Mouse (Mus musculus): ENCODE data around the gene Samd1. TPM values are rescaled to one million over a fixed set of nuclear protein-coding genes. Genes with fewer than 3 reads are reported as not detected.

Samd1 gene
- 58.6 and 96.8 TPM in 2 replicates for total RNA-seq (2014; rRNA removed)
- polyA plus RNA-seq (2015; fragmentation: Nextera tagmentation; extraction: Ambion mirVana) = 5.7 and 5.9 TPM in 2 replicates

DNA sequence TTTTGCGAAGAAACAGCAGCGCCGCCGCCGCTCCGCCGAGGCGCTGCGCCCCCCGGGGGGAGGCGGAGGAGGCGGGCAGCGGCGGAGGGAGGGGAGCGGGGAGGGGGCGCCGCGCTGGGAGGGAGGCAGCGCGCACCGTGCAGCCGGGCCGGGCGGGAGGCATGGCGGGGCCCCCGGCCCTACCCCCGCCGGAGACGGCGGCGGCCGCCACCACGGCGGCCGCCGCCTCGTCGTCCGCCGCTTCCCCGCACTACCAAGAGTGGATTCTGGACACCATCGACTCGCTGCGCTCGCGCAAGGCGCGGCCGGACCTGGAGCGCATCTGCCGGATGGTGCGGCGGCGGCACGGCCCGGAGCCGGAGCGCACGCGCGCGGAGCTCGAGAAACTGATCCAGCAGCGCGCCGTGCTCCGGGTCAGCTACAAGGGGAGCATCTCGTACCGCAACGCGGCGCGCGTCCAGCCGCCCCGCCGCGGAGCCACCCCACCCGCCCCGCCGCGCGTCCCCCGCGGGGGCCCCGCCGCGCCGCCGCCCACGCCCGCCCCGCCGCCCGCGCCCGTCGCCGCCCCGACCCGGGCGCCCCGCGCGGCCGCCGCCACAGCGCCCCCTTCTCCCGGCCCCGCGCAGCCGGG lies at the start of gene Samd1:
Gene Samd1, plus strand, starts transcription at position 162 of the 631 bp plus-strand sequence.
- no peak for TF ChIP-seq CTCF (IDR thresholded peaks at IDR 0.05; ENCODE audit: low read depth)
- peak; percentile 72 for DNase-seq (ENCODE audit: low spot score)
- ATAC-seq = peak; percentile 31; the same call in 1 of the 2 replicates
- H3K9me3 ChIP-seq (ENCODE audit: low read length) = no peaks in the 10 kb centered on the region
- peak within 1 kb of the TSS; percentile 77 for H3K4me3 ChIP-seq (ENCODE audit: low read length)
- peak within 1 kb of the TSS; percentile 78 for H3K9ac ChIP-seq (replicated peaks; ENCODE audit: low read length)
- peaks cover 9% of the 10 kb centered on the region; the same call in 1 of the 2 replicates for H3K36me3 ChIP-seq (ENCODE audit: insufficient read depth, low read length)
- no peaks in the 10 kb centered on the region for H3K27me3 ChIP-seq (ENCODE audit: insufficient read depth, low read length)
- peak within 1 kb of the TSS; percentile 91 for H3K27ac ChIP-seq
- H3K4me2 ChIP-seq (ENCODE audit: low read depth, low read length) = peak within 1 kb of the TSS; percentile 81
- 4% methylated on average over 36 of the region's 112 CpGs for WGBS
- 0 out of 2 replicates have a peak, but pooled peaks cover 4% of the 10 kb centered on the region for H3K4me1 ChIP-seq (ENCODE audit: insufficient read depth, low read length)

DNA sequence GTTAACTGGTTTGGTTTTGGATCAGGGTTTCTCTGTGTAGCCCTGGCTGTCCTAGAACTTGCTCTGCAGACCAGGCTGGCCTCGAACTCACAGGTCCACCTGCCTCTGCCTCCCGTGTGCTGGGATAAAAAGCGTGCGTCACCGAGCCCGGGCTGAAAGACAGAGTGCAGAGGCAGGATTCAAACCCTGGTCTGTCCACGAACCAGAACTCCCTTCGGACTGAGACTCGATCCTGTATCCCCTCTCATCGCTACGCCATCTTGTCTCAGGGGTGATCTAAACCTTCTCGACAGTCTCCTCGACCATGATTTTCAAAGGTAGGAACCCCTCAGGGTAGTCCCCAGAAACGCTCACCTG lies 42.7 kb upstream of the Samd1 start:
- no peak for TF ChIP-seq CTCF (IDR thresholded peaks at IDR 0.05; ENCODE audit: low read depth)
- Histone ChIP-seq H3K9me3 (ENCODE audit: low read length) (no peaks in the 10 kb centered on the region), H3K36me3 (ENCODE audit: insufficient read depth, low read length) (no peaks in the 10 kb centered on the region), H3K4me3 (ENCODE audit: low read length) (peak overlapping the region; percentile 56), H3K9ac (replicated peaks; ENCODE audit: low read length) (peak overlapping the region; percentile 50), H3K27me3 (ENCODE audit: insufficient read depth, low read length) (no peaks in the 10 kb centered on the region), H3K27ac (peak overlapping the region; percentile 78), H3K4me2 (ENCODE audit: low read depth, low read length) (peak overlapping the region; percentile 59), H3K4me1 (ENCODE audit: insufficient read depth, low read length) (no peaks in the 10 kb centered on the region)
- ATAC-seq (no peak), DNase-seq (ENCODE audit: low spot score) (no peak)
- 2% methylated on average over 14 of the region's 14 CpGs for WGBS

DNA sequence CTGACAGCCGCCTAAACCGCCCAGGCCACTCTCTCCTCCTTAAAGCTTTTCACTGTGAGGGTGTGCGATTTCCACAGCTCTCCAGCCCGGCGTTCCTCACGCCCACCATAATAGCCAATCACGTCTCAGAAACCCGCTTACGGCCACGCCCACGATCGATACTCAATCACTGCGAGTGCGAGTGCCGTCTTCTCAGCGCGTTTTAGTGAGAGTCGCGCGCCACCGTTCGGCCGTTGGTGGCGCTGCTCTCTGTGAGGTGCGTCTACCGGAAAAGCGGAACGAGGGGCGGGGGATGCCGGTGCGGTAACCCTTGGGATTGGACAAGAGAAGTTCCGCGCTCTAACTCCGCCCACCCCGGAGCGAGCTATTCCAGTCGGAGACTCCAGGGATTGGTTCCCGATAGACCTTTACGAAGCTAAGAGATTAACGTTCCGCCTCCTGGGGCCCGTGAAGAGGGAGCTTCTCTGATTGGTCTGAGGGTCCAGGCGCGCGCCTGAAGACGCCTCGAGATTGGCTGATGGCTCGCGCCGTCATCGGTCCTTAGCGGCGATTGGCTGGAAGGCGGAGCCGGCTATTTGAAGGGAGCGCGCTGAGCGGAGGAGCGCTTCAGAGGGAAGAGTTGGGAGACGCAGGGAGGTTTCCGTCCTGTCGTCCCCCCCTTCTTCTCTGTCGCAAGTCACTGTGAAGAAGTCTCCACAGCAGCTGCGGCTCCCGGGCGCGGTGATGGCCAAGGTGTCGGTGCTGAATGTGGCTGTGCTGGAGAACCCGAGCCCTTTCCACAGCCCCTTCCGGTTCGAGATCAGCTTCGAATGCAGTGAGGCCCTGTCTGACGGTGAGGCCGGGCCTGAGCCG lies 42.1 kb upstream of the Samd1 start, which contains the start of the genes Gm10644 and Asf1b:
Gene Gm10644, minus strand, starts transcription at position 100 of the 852 bp plus-strand sequence.
Gene Asf1b, plus strand, starts transcription at position 402 of the 852 bp plus-strand sequence.
- DNase-seq (ENCODE audit: low spot score) (peak; percentile 100), ATAC-seq (peak; percentile 99)
- Histone ChIP-seq H3K27me3 (ENCODE audit: insufficient read depth, low read length) (no peaks in the 10 kb centered on the region), H3K27ac (peak within 1 kb of the TSS; percentile 78), H3K4me1 (ENCODE audit: insufficient read depth, low read length) (no peaks in the 10 kb centered on the region), H3K9me3 (ENCODE audit: low read length) (no peaks in the 10 kb centered on the region), H3K9ac (replicated peaks; ENCODE audit: low read length) (peak within 1 kb of the TSS; percentile 50), H3K36me3 (ENCODE audit: insufficient read depth, low read length) (no peaks in the 10 kb centered on the region), H3K4me3 (ENCODE audit: low read length) (peak within 1 kb of the TSS; percentile 56), H3K4me2 (ENCODE audit: low read depth, low read length) (peak within 1 kb of the TSS; percentile 96)
- peak; percentile 91 for TF ChIP-seq CTCF (IDR thresholded peaks at IDR 0.05; ENCODE audit: low read depth)
- under 1% methylated on average over 70 of the region's 75 CpGs for WGBS

GRCm38 (mm10) chr8:83955958-83956218 lies 41.6 kb upstream of the Samd1 start:
- no peak overlapping the region for H3K27ac ChIP-seq
- peak overlapping the region; percentile 96 for H3K4me2 ChIP-seq (ENCODE audit: low read depth, low read length)
- no peak for DNase-seq (ENCODE audit: low spot score)
- no peaks in the 10 kb centered on the region for H3K4me1 ChIP-seq (ENCODE audit: insufficient read depth, low read length)
- no peaks in the 10 kb centered on the region for H3K27me3 ChIP-seq (ENCODE audit: insufficient read depth, low read length)
- H3K9me3 ChIP-seq (ENCODE audit: low read length) = no peaks in the 10 kb centered on the region
- WGBS = under 1% methylated on average over 13 of the region's 15 CpGs
- H3K4me3 ChIP-seq (ENCODE audit: low read length) = peak overlapping the region; percentile 56
- H3K9ac ChIP-seq (replicated peaks; ENCODE audit: low read length) = 0 out of 2 replicates have a peak overlapping the region, but pooled peaks have one; percentile 37
- no peak for TF ChIP-seq CTCF (IDR thresholded peaks at IDR 0.05; ENCODE audit: low read depth)
- no peaks in the 10 kb centered on the region for H3K36me3 ChIP-seq (ENCODE audit: insufficient read depth, low read length)
- no peak for ATAC-seq

DNA sequence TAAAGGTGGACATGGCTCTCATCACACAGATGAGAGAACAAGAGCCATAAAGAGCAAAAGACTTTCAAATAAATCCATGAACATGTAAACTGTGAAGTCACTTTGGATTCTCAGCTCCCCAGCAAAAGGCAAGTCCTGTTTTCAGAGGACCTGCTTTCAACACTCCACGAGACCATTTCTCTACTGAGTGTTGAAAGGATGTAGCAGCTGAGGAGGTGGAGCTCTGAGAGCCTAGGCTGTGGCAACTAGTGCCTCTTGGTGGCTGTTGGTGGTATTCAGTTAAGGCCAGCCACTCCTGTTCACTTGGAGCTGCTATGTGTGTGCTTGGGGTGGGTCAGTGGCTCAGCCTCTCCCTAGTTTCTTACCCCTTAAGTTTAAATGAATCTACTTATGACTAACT lies 40.7 kb upstream of the Samd1 start:
- WGBS = 21% methylated on average over 1 of the region's 1 CpGs
- Histone ChIP-seq H3K27me3 (ENCODE audit: insufficient read depth, low read length) (no peaks in the 10 kb centered on the region), H3K4me3 (ENCODE audit: low read length) (no peak overlapping the region; the same call in 1 of the 2 replicates), H3K36me3 (ENCODE audit: insufficient read depth, low read length) (no peaks in the 10 kb centered on the region), H3K9me3 (ENCODE audit: low read length) (no peaks in the 10 kb centered on the region), H3K4me1 (ENCODE audit: insufficient read depth, low read length) (no peaks in the 10 kb centered on the region), H3K27ac (no peak overlapping the region), H3K4me2 (ENCODE audit: low read depth, low read length) (peak overlapping the region; percentile 96), H3K9ac (replicated peaks; ENCODE audit: low read length) (no peak overlapping the region)
- peak; percentile 41 for TF ChIP-seq CTCF (IDR thresholded peaks at IDR 0.05; ENCODE audit: low read depth)
- DNase-seq (ENCODE audit: low spot score) (peak; percentile 35), ATAC-seq (no peak)

DNA sequence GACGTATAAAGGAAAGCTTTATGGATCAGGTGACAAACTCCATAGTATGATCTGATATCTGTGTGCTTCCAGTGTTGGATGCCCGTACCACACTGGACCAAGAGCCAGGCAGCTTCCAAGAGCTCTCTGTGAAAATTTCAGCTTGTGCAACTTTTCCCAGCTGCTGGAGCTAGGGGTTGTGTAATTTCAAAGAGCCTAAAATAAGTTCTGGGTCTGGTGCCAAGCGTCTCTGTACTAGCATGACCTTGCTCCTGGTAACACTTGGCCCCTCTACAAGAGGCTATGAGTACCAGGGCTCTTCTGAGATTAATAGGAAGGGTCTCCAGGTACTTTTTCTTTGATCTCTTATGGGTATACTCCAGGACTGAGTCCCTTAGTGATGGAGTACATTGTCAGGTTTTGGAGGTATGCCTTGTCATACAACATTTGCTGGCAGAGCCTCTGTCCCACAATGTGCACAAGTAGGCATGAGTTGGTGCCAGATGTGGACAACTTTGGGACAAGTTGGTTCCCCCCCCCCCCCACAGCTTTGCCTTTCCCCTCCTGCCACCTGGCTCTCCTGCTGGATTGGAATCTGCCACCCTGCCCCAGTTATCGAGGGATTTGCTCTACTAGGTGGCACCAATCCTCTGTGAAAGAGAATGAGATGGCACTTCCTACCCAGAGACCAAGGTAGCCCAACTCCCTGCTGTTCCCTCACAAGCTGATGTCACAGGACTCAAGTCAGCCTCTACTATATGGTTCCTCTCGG lies 33.3 kb upstream of the Samd1 start:
- no peak overlapping the region for H3K4me2 ChIP-seq (ENCODE audit: low read depth, low read length)
- H3K9ac ChIP-seq (replicated peaks; ENCODE audit: low read length) = no peak overlapping the region
- ATAC-seq = no peak
- no peak overlapping the region for H3K27ac ChIP-seq
- DNase-seq (ENCODE audit: low spot score) = no peak
- H3K36me3 ChIP-seq (ENCODE audit: insufficient read depth, low read length) = 0 out of 2 replicates have a peak, but pooled peaks cover 2% of the 10 kb centered on the region
- no peaks in the 10 kb centered on the region for H3K9me3 ChIP-seq (ENCODE audit: low read length)
- WGBS = 90% methylated on average over 5 of the region's 5 CpGs
- no peak overlapping the region for H3K4me3 ChIP-seq (ENCODE audit: low read length)
- no peaks in the 10 kb centered on the region for H3K27me3 ChIP-seq (ENCODE audit: insufficient read depth, low read length)
- TF ChIP-seq CTCF (IDR thresholded peaks at IDR 0.05; ENCODE audit: low read depth) = no peak
- no peaks in the 10 kb centered on the region for H3K4me1 ChIP-seq (ENCODE audit: insufficient read depth, low read length)
